Mouse (Mus musculus): Measurements from ENCODE around the gene Kcnk13. TPM values are rescaled to one million over a fixed set of nuclear protein-coding genes. Genes with fewer than 3 reads are reported as not detected.

Kcnk13 gene
- total and polyA plus RNA-seq, 3 experiments, result 0.13 TPM; not detected in 2

- no peaks in the 10 kb centered on the region for H3K36me3 ChIP-seq (replicated peaks in 1 of 2; ENCODE audit: control insufficient read depth in 1 of 2, insufficient read depth in 1 of 2, low read length in 1 of 2)
- dilution Hi-C loops (cut with MboI; ENCODE audit: extremely low pct_ligation_motif_present, extremely low pct_unique_long_range_greater_than_20kb, low sequenced_read_pairs) (no loop called here), in situ Hi-C loops (cut with MboI; ENCODE audit: low pct_ligation_motif_present, low pct_unique_long_range_greater_than_20kb, low sequenced_read_pairs) (no loop called here)
- DNase-seq (ENCODE audit: extremely low read depth), result no peak
- TF ChIP-seq ZC3H11A (IDR thresholded peaks at IDR 0.05; ENCODE audit: low read depth, low read length) (no peak), MEF2A (IDR thresholded peaks at IDR 0.05; ENCODE audit: borderline replicate concordance, low read depth, low read length) (no peak), MAFK (IDR thresholded peaks at IDR 0.05; ENCODE audit: insufficient replicate concordance, low read length) (no peak), CTCF (conservative IDR thresholded peaks at IDR 0.05 in 1 of 2, IDR thresholded peaks at IDR 0.05 in 1 of 2; ENCODE audit: low read depth in 2 of 2, low read length in 2 of 2) (no peak), ETS1 (conservative IDR thresholded peaks at IDR 0.05; ENCODE audit: low read depth, low read length) (no peak), NELFE (IDR thresholded peaks at IDR 0.05; ENCODE audit: low read depth, low read length) (no peak), TCF12 (IDR thresholded peaks at IDR 0.05; ENCODE audit: low read depth, low read length) (no peak), TBP (conservative IDR thresholded peaks at IDR 0.05; ENCODE audit: low read depth, low read length) (no peak), IRF4 (IDR thresholded peaks at IDR 0.05; ENCODE audit: low read depth, low read length) (no peak), HCFC1 (IDR thresholded peaks at IDR 0.05; ENCODE audit: low read depth, low read length) (no peak)
- no peaks in the 10 kb centered on the region for H3K9me3 ChIP-seq (replicated peaks; ENCODE audit: low read length)
- H3K27ac ChIP-seq (ENCODE audit: insufficient read depth, low read depth), result no peak overlapping the region
- no peaks in the 10 kb centered on the region for H3K27me3 ChIP-seq (replicated peaks)
- H3K4me1 ChIP-seq (ENCODE audit: control insufficient read depth in 1 of 2, insufficient read depth in 2 of 2), result peaks cover 0 to 3% of the 10 kb centered on the region in 2 experiments; a peak in 1 of 4 replicates
- H3K4me3 ChIP-seq (replicated peaks in 1 of 3; ENCODE audit: low read depth in 2 of 3, low read length in 2 of 3, poor library complexity in 1 of 3), result no peak overlapping the region
- no peak overlapping the region for H3K4me2 ChIP-seq (ENCODE audit: insufficient read depth, low read depth, poor library complexity, severe bottlenecking)
- no peaks in the 10 kb centered on the region for H3K79me2 ChIP-seq (replicated peaks; ENCODE audit: control insufficient read depth, extremely low read depth, insufficient read depth, poor library complexity, severe bottlenecking)
- H3K9ac ChIP-seq (ENCODE audit: insufficient read depth, low read depth), result no peak overlapping the region
These were observed 74.5 kb downstream of the Kcnk13 start for GRCm38 (mm10) chr12:100038741-100039262.

- dilution Hi-C loops (cut with MboI; ENCODE audit: extremely low pct_ligation_motif_present, extremely low pct_unique_long_range_greater_than_20kb, low sequenced_read_pairs) (no loop called here), in situ Hi-C loops (cut with MboI; ENCODE audit: low pct_ligation_motif_present, low pct_unique_long_range_greater_than_20kb, low sequenced_read_pairs) (no loop called here)
- no peak overlapping the region for H3K4me2 ChIP-seq (ENCODE audit: insufficient read depth, low read depth, poor library complexity, severe bottlenecking)
- no peak for TF ChIP-seq IRF4 (IDR thresholded peaks at IDR 0.05; ENCODE audit: low read depth, low read length)
- no peak for TF ChIP-seq HCFC1 (IDR thresholded peaks at IDR 0.05; ENCODE audit: low read depth, low read length)
- TF ChIP-seq TBP (conservative IDR thresholded peaks at IDR 0.05; ENCODE audit: low read depth, low read length), result no peak
- no peak for TF ChIP-seq MEF2A (IDR thresholded peaks at IDR 0.05; ENCODE audit: borderline replicate concordance, low read depth, low read length)
- TF ChIP-seq MXI1 (IDR thresholded peaks at IDR 0.05; ENCODE audit: low read depth, low read length), result no peak
- no peak for TF ChIP-seq CHD2 (IDR thresholded peaks at IDR 0.05; ENCODE audit: low read length)
- TF ChIP-seq SMC3 (IDR thresholded peaks at IDR 0.05; ENCODE audit: low read depth, low read length), result no peak
- no peak for TF ChIP-seq ZC3H11A (IDR thresholded peaks at IDR 0.05; ENCODE audit: low read depth, low read length)
- TF ChIP-seq RAD21 (IDR thresholded peaks at IDR 0.05; ENCODE audit: low read depth, low read length), result no peak
- no peak for TF ChIP-seq MYC (IDR thresholded peaks at IDR 0.05; ENCODE audit: low read depth, low read length)
- no peak for TF ChIP-seq CHD1 (IDR thresholded peaks at IDR 0.05; ENCODE audit: low read depth, low read length)
- no peak for TF ChIP-seq JUN (IDR thresholded peaks at IDR 0.05; ENCODE audit: insufficient read depth, low read depth, low read length)
- TF ChIP-seq PAX5 (IDR thresholded peaks at IDR 0.05; ENCODE audit: low read length), result no peak
- no peak for TF ChIP-seq MAZ (IDR thresholded peaks at IDR 0.05; ENCODE audit: low read depth, low read length)
- no peak for TF ChIP-seq GABPA (IDR thresholded peaks at IDR 0.05; ENCODE audit: insufficient replicate concordance, low read depth, low read length)
- TF ChIP-seq SIN3A (IDR thresholded peaks at IDR 0.05; ENCODE audit: low read length), result no peak
- H3K27me3 ChIP-seq (replicated peaks), result no peaks in the 10 kb centered on the region
- no peak overlapping the region for H3K4me3 ChIP-seq (replicated peaks in 1 of 3; ENCODE audit: low read depth in 2 of 3, low read length in 2 of 3, poor library complexity in 1 of 3)
- H3K79me2 ChIP-seq (replicated peaks; ENCODE audit: control insufficient read depth, extremely low read depth, insufficient read depth, poor library complexity, severe bottlenecking), result no peaks in the 10 kb centered on the region
- H3K27ac ChIP-seq (ENCODE audit: insufficient read depth, low read depth), result no peak overlapping the region
- DNase-seq (ENCODE audit: extremely low read depth), result no peak
- no peak overlapping the region for H3K9ac ChIP-seq (ENCODE audit: insufficient read depth, low read depth)
- H3K36me3 ChIP-seq (replicated peaks in 1 of 2; ENCODE audit: control insufficient read depth in 1 of 2, insufficient read depth in 1 of 2, low read length in 1 of 2), result no peaks in the 10 kb centered on the region
- peaks cover 4% of the 10 kb centered on the region for H3K9me3 ChIP-seq (replicated peaks; ENCODE audit: low read length)
- peaks cover 0 to 3% of the 10 kb centered on the region in 2 experiments; a peak in 2 of 4 replicates for H3K4me1 ChIP-seq (ENCODE audit: control insufficient read depth in 1 of 2, insufficient read depth in 2 of 2)
These were observed 77.8 kb downstream of the Kcnk13 start for GRCm38 (mm10) chr12:100042116-100042515.

Data from CH12.LX (cell line).